ENCODE assay signal across 8 mouse cellular contexts in the genomic region with DNA sequence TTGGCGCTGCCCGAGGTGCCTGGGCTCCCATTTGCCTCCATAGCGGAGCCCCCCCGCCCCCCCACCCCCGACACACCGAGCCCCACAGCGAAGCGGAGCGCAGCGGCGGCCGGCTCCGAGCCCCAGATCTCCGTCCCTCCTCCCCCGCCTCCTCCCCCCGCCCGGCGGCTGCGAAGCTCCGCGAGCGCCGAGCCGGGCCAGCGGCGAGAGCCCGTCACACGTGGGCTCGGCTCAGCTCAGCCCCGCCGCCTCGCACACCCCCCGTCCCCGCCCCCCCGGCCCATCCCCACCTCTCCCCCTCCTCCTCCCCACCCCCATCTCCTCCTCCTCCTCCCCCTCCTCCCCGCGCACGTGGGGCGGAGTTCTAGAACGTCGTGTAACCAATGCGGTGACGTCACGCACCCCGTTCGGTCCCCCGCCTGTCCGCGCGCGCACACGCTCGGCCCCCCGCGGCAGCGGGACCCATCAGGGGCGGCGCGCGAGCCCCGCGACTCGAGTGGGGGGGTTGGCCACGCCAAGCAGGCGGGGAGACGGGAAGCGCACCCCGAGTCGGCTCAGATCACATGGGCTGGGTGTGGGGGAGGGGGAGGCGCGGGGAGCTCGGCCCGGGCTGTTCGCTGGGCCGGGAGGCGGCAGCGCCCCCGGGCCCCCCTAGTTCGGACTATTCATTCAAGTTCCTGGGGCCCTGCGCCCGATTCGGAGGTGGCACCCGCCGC. TPM values are rescaled to one million over a fixed set of nuclear protein-coding genes. Genes with fewer than 3 reads are reported as not detected.
DNase-seq lines count a peak whose midpoint lies in the region; ATAC-seq and TF ChIP-seq lines count a peak whose summit lies in the region.

A gene (minus strand): TSS at position 464 of the 716 bp plus-strand sequence.

- 1% methylated on average over 38 of the region's 84 CpGs for WGBS in kidney, embryonic 15.5 days
- under 1% methylated on average over 48 of the region's 84 CpGs for WGBS in liver, adult 2 months

- H3K27ac ChIP-seq in bone marrow macrophage, adult 2 months (ENCODE audit: insufficient read depth, low read depth, low read length) = no peak within 1 kb of the TSS; the same call in 1 of the 2 replicates
- H3K27ac ChIP-seq in embryonic fibroblast, embryonic 13.5 days (ENCODE audit: insufficient read depth, low read length) = peak within 1 kb of the TSS; percentile 30; the same call in 1 of the 2 replicates
- H3K27ac ChIP-seq in kidney, embryonic 15.5 days = peak within 1 kb of the TSS; percentile 95
- peak within 1 kb of the TSS; percentile 74 for H3K27ac ChIP-seq in liver, adult 2 months (replicated peaks; ENCODE audit: insufficient read depth, low read depth, low read length)

- peak within 1 kb of the TSS; percentile 97 for H3K9ac ChIP-seq in kidney, embryonic 15.5 days
- peak within 1 kb of the TSS; percentile 100 for H3K9ac ChIP-seq in liver, adult 2 months (ENCODE audit: low read depth, low read length)

- peak; percentile 85 for ATAC-seq in kidney, embryonic 15.5 days (replicated peaks; ENCODE audit: low FRiP score)

- H3K79me2 ChIP-seq in liver, adult 2 months (ENCODE audit: control insufficient read depth, insufficient read depth, low read length) = 0 out of 2 replicates have a peak, but pooled peaks cover 3% of the 10 kb centered on the region
- peaks cover 43% of the 10 kb centered on the region for H3K79me2 ChIP-seq in myocyte (ENCODE audit: control insufficient read depth, insufficient read depth)

- no peaks in the 10 kb centered on the region for H3K27me3 ChIP-seq in kidney, embryonic 15.5 days
- H3K27me3 ChIP-seq in liver, adult 2 months (ENCODE audit: control insufficient read depth, insufficient read depth, low read length) = no peaks in the 10 kb centered on the region
- H3K27me3 ChIP-seq in myocyte (ENCODE audit: control insufficient read depth, insufficient read depth, insufficient read length) = no peaks in the 10 kb centered on the region
- H3K27me3 ChIP-seq in splenic B cell, adult 2 months (ENCODE audit: control insufficient read depth, insufficient read depth, low read length, poor library complexity, severe bottlenecking) = no peaks in the 10 kb centered on the region

- peak within 1 kb of the TSS; percentile 80 for H3ac ChIP-seq in myocyte (ENCODE audit: control insufficient read depth, insufficient read length)

- H3K4me2 ChIP-seq in kidney, embryonic 15.5 days = peak within 1 kb of the TSS; percentile 95
- H3K4me2 ChIP-seq in myocyte (ENCODE audit: low read depth) = peak within 1 kb of the TSS; percentile 91

- H3K9me3 ChIP-seq in kidney, embryonic 15.5 days (replicated peaks) = no peaks in the 10 kb centered on the region

- DNase-seq in A20 (ENCODE audit: low read depth, low spot score) = peak; percentile 96
- peak; percentile 87 to 90 for DNase-seq in heart, adult 9 months (ENCODE audit: low spot score in 2 of 2)
- DNase-seq in liver, adult 2 months (ENCODE audit: extremely low read depth, low read depth, low spot score) = peak; percentile 67
- peak; percentile 96 for DNase-seq in splenic B cell, adult 2 months (ENCODE audit: low read depth, low spot score)

- H3K4me3 ChIP-seq in bone marrow macrophage, adult 2 months (ENCODE audit: insufficient read depth, low read length) = peak within 1 kb of the TSS; percentile 95
- peak within 1 kb of the TSS; percentile 87 for H3K4me3 ChIP-seq in embryonic fibroblast, embryonic 13.5 days (ENCODE audit: insufficient read depth, low read length)
- H3K4me3 ChIP-seq in kidney, embryonic 15.5 days (replicated peaks) = peak within 1 kb of the TSS; percentile 95
- H3K4me3 ChIP-seq in liver, adult 2 months (ENCODE audit: insufficient read depth, low read depth, low read length) = peak within 1 kb of the TSS; percentile 88
- peak within 1 kb of the TSS; percentile 63 for H3K4me3 ChIP-seq in myocyte

- no peaks in the 10 kb centered on the region for H3K4me1 ChIP-seq in bone marrow macrophage, adult 2 months (ENCODE audit: control insufficient read depth, insufficient read depth, low read length)
- no peaks in the 10 kb centered on the region; the same call in 1 of the 2 replicates for H3K4me1 ChIP-seq in embryonic fibroblast, embryonic 13.5 days (ENCODE audit: control insufficient read depth, insufficient read depth, low read length)
- H3K4me1 ChIP-seq in kidney, embryonic 15.5 days = peaks cover 57% of the 10 kb centered on the region
- no peaks in the 10 kb centered on the region; the same call in 1 of the 2 replicates for H3K4me1 ChIP-seq in liver, adult 2 months (ENCODE audit: control insufficient read depth, insufficient read depth, low read length)

- no peak for TF ChIP-seq CTCF in bone marrow macrophage, adult 2 months (IDR thresholded peaks at IDR 0.05; ENCODE audit: low read depth, low read length)
- no peak for TF ChIP-seq CTCF in embryonic fibroblast, embryonic 13.5 days (IDR thresholded peaks at IDR 0.05; ENCODE audit: borderline replicate concordance, insufficient read depth, low read length)
- no peak for TF ChIP-seq CTCF in liver, adult 2 months (IDR thresholded peaks at IDR 0.05; ENCODE audit: low read depth, low read length)

- TF ChIP-seq POLR2A in bone marrow macrophage, adult 2 months (IDR thresholded peaks at IDR 0.05; ENCODE audit: borderline replicate concordance, low read depth, low read length) = no peak
- peak; percentile 57 for TF ChIP-seq POLR2A in embryonic fibroblast, embryonic 13.5 days (IDR thresholded peaks at IDR 0.05; ENCODE audit: low read depth, low read length)
- no peak for TF ChIP-seq POLR2A in liver, adult 2 months (IDR thresholded peaks at IDR 0.05; ENCODE audit: extremely low read depth, insufficient read depth, low read length)
- peak; percentile 79 for TF ChIP-seq POLR2A in myocyte (IDR thresholded peaks at IDR 0.05; ENCODE audit: insufficient read length, low read depth)

- no peaks in the 10 kb centered on the region; the same call in 1 of the 2 replicates for H3K36me3 ChIP-seq in kidney, embryonic 15.5 days
- no peaks in the 10 kb centered on the region for H3K36me3 ChIP-seq in liver, adult 2 months (ENCODE audit: control insufficient read depth, insufficient read depth, low read length)
- H3K36me3 ChIP-seq in myocyte (ENCODE audit: control insufficient read depth, insufficient read depth) = peaks cover 4% of the 10 kb centered on the region
- peaks cover 2% of the 10 kb centered on the region; the same call in 1 of the 2 replicates for H3K36me3 ChIP-seq in splenic B cell, adult 2 months (ENCODE audit: control insufficient read depth, insufficient read depth, low read length, poor library complexity, severe bottlenecking)

TF ChIP-seq in myocyte, 11 proteins besides CTCF, POLR2A, EP300 and RAD21:
- peak; percentile 55 for TF ChIP-seq POLR2AphosphoS2 (IDR thresholded peaks at IDR 0.05; ENCODE audit: insufficient read length, low read depth)
- peak in 1 of 3 experiments; percentile 23 for TF ChIP-seq MYOD1 (IDR thresholded peaks at IDR 0.05; ENCODE audit: control insufficient read depth in 1 of 3, insufficient read length in 2 of 3, low read depth in 2 of 3)
- TF ChIP-seq CEBPB (IDR thresholded peaks at IDR 0.05; ENCODE audit: insufficient read depth, poor library complexity, severe bottlenecking) = no peak
- TF ChIP-seq MYOG (IDR thresholded peaks at IDR 0.05; ENCODE audit: control insufficient read depth in 1 of 3, insufficient read depth in 1 of 3, insufficient read length in 2 of 3, low read depth in 2 of 3) = peak in 1 of 3 experiments; percentile 54
- TF ChIP-seq USF1 (IDR thresholded peaks at IDR 0.05; ENCODE audit: low read depth) = peak; percentile 52

RNA-seq across cellular contexts. Expression of the gene that starts here (rescaled TPM):
- polyA plus RNA-seq in bone marrow macrophage, adult 2 months (2012; ENCODE audit: insufficient read depth, insufficient read length, missing spikeins) = 7.7 and 9.8 TPM in 2 replicates
- 44.9 and 50.7 TPM in 2 replicates for polyA plus RNA-seq in embryonic fibroblast, embryonic 13.5 days (2011; ENCODE audit: insufficient read length, low read depth, missing spikeins)
- 29.1 and 29.3 TPM in 2 replicates for polyA plus RNA-seq in kidney, embryonic 15.5 days (2015; fragmentation: Nextera tagmentation; extraction: Ambion mirVana)
- total RNA-seq in liver, adult 2 months (2014; rRNA removed) = 10.8 and 14.9 TPM in 2 replicates
- 6.4 and 6.9 TPM in 2 replicates for polyA plus RNA-seq in liver, adult 2 months (2012; rRNA removed)
- 37.9 TPM for polyA plus RNA-seq in myocyte (2012; fragmentation: generic; extraction: Trizol)

Comparison
In these comparisons a context has a peak if more than half of its experiments do, and no peak if none do; other contexts are left out.
1. POLR2A ChIP-seq: peak in embryonic fibroblast, embryonic 13.5 days (single experiment) and myocyte (single experiment); none in bone marrow macrophage, adult 2 months (single experiment) and liver, adult 2 months (single experiment).
2. Peak in every context shown above with its lines, with median percentiles within 50 percentile points of each other: DNase-seq and H3K4me3 ChIP-seq.